Mouse (Mus musculus) embryonic facial prominence, embryonic 15.5 days (tissue): Measurements from ENCODE around the gene Aff1. TPM values are rescaled to one million over a fixed set of nuclear protein-coding genes. Genes with fewer than 3 reads are reported as not detected.

ENCODE experiments used
- ATAC-seq: fragments of 200-750 bp; cut with Nextera tagmentation; 2 replicates; pipeline ENCODE4 v1.8.0; 2017; ENCODE audit warnings: low read depth, moderate TSS enrichment; ENCODE audit not compliant: insufficient number of reproducible peaks, low FRiP score, low TSS enrichment
- H3K27ac ChIP-seq: fragments of 300-500 bp; sonication (generic); replicated peaks from 2 replicates; pipeline ENCODE4 v1.5.1; 2015; ENCODE audit warnings: mild to moderate bottlenecking, inconsistent platforms
- H3K27me3 ChIP-seq: fragments of 300-500 bp; sonication (generic); 2 replicates; pipeline ENCODE4 v1.6.1; 2015; ENCODE audit warnings: inconsistent platforms
- H3K36me3 ChIP-seq: fragments of 300-500 bp; sonication (generic); 2 replicates; pipeline ENCODE4 v1.6.1; 2015; ENCODE audit warnings: mild to moderate bottlenecking, inconsistent platforms
- H3K4me1 ChIP-seq: fragments of 300-500 bp; sonication (generic); 2 replicates; pipeline ENCODE4 v1.6.1; 2015; ENCODE audit warnings: inconsistent platforms
- H3K4me2 ChIP-seq: fragments of 300-500 bp; sonication (generic); replicated peaks from 2 replicates; pipeline ENCODE4 v1.6.1; 2015; ENCODE audit warnings: mild to moderate bottlenecking, inconsistent platforms
- H3K4me3 ChIP-seq: fragments of 300-500 bp; sonication (generic); replicated peaks from 2 replicates; pipeline ENCODE4 v1.5.1; 2015; ENCODE audit warnings: mild to moderate bottlenecking, inconsistent platforms
- H3K9ac ChIP-seq: fragments of 300-500 bp; sonication (generic); 2 replicates; pipeline ENCODE4 v1.6.1; 2015; ENCODE audit warnings: inconsistent platforms
- H3K9me3 ChIP-seq: fragments of 300-500 bp; sonication (generic); replicated peaks from 2 replicates; pipeline ENCODE4 v1.6.1; 2016; ENCODE audit warnings: inconsistent platforms
- WGBS: fragments of 180-500 bp; shearing (Covaris S2); methylation state at CpG from one replicate; pipeline ENCODE4 v1.1.7; 2015; 5-methylcytosine and 5-hydroxymethylcytosine counted together
- polyA plus RNA-seq: library from polyadenylated mRNA; unstranded; fragments of >200 nt; fragmentation: Nextera tagmentation; extraction: Ambion mirVana; gene quantifications from 2 replicates; pipeline ENCODE4 v1.2.1, GENCODE M21; 2015

Aff1 gene
- polyA plus RNA-seq, 1 experiment from 2014 or later: 7.1 TPM

DNA sequence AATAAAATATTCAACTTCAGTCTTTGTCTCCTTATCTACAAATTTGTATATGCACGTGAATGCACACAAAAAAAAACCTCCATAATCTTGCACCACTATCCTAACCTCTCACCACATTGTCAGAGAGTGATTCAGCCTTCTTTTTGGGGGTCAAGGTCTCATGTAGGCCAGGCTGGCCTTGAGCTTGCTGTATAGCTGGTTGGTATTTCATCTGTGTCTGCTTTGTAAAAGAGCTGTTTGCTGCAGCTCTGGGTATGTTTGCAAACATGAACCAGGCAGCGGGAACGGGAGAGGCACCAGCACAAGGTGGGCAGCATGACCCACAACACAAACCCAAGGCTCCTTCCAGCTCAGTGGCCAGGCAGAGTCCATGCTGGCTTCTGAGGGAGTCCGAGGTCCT lies 18.6 kb upstream of the Aff1 start:
- ATAC-seq: no peak
- H3K9ac ChIP-seq: no peak overlapping the region
- H3K27me3 ChIP-seq: no peaks in the 10 kb centered on the region
- 70% methylated on average over 4 of the region's 4 CpGs for whole genome bisulfite sequencing
- no peaks in the 10 kb centered on the region for H3K9me3 ChIP-seq
- no peaks in the 10 kb centered on the region for H3K36me3 ChIP-seq
- no peak overlapping the region for H3K4me3 ChIP-seq
- H3K27ac ChIP-seq: no peak overlapping the region
- no peaks in the 10 kb centered on the region for H3K4me1 ChIP-seq
- no peak overlapping the region for H3K4me2 ChIP-seq

- Histone ChIP-seq H3K4me2 (no peak overlapping the region), H3K27me3 (no peaks in the 10 kb centered on the region), H3K9me3 (no peaks in the 10 kb centered on the region), H3K4me1 (no peaks in the 10 kb centered on the region), H3K27ac (no peak overlapping the region; the same call in 1 of the 2 replicates), H3K4me3 (no peak overlapping the region), H3K36me3 (no peaks in the 10 kb centered on the region), H3K9ac (no peak overlapping the region)
- WGBS: 31% methylated on average over 6 of the region's 6 CpGs
- peak; percentile 54; the same call in 1 of the 2 replicates for ATAC-seq
Observed at GRCm38 (mm10) chr5:103674482-103674881, 17.7 kb upstream of the Aff1 start.

- H3K36me3 ChIP-seq: no peaks in the 10 kb centered on the region
- no peak overlapping the region for H3K4me3 ChIP-seq
- no peaks in the 10 kb centered on the region for H3K4me1 ChIP-seq
- ATAC-seq: no peak
- 85% methylated on average over 6 of the region's 6 CpGs for WGBS
- no peaks in the 10 kb centered on the region for H3K27me3 ChIP-seq
- no peak overlapping the region for H3K27ac ChIP-seq
- H3K9ac ChIP-seq: no peak overlapping the region
- H3K9me3 ChIP-seq: no peaks in the 10 kb centered on the region
- H3K4me2 ChIP-seq: no peak overlapping the region
Observed at GRCm38 (mm10) chr5:103676289-103676881, 15.8 kb upstream of the Aff1 start.

DNA sequence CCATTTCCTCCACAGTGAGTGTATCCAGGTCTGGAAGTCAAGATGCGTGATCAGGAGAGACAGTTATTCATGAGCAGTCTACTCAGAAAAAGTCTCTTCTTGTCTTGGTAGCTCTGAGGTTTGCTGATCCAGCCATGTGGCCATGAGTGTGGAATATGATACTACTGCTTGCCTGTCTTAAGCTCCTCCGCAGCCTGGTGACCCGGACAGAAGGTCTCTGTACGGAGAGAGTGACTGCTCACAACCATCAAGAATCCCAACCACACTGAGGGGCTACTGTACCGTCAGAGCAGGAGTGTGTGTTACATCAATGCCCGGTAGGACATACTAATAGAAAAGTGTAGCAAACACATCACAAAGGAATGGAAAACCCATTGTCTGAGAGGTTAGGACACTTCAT lies 14.3 kb upstream of the Aff1 start:
- no peak for ATAC-seq
- Histone ChIP-seq H3K9ac (no peak overlapping the region), H3K9me3 (no peaks in the 10 kb centered on the region), H3K27me3 (no peaks in the 10 kb centered on the region), H3K4me1 (no peaks in the 10 kb centered on the region), H3K4me3 (no peak overlapping the region), H3K36me3 (no peaks in the 10 kb centered on the region), H3K27ac (no peak overlapping the region), H3K4me2 (no peak overlapping the region)
- WGBS: 67% methylated on average over 6 of the region's 6 CpGs

DNA sequence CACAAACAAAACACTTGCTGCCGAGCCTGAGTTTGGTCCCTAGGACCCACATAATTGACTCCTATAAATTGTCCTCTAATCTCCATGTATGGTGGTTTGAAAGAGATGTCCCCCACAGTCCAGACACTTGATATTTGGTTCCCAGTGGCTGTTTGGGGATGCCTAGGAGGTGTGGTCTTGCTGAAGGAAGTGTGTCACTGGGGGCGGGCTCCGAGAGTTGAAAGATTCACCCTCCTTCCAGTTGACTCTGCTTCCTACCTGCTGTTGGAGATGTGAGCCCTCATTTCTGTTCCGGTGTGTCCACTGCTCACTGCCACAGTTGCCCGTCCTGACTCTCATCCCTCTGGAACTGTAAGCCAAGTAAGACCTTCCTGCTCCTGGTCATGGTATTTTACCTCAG lies 13.2 kb upstream of the Aff1 start:
- 89% methylated on average over 5 of the region's 5 CpGs for WGBS
- Histone ChIP-seq H3K9ac (no peak overlapping the region), H3K4me1 (no peaks in the 10 kb centered on the region), H3K4me3 (no peak overlapping the region), H3K9me3 (no peaks in the 10 kb centered on the region), H3K4me2 (no peak overlapping the region), H3K27me3 (no peaks in the 10 kb centered on the region), H3K36me3 (no peaks in the 10 kb centered on the region), H3K27ac (no peak overlapping the region)
- no peak for ATAC-seq

DNA sequence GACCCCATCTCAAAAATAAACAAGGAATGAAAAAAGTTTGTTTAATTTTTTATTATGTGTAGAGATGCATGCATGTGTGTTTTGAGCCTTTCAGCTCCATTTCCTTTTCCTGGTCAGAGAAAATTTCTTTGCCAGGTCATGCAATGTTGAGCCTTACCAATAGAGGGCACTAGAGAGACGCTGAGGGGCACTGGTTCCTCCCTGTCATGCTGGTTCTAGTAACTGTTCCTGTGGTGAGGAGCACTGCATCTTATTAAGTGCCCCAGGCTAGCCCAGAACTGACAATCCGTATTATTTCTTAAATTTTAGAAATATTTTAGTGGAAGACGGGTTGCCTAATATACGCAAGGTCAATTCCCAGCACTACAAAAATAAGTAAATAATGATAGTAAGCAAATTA lies 11.8 kb upstream of the Aff1 start:
- Histone ChIP-seq H3K9me3 (no peaks in the 10 kb centered on the region), H3K9ac (no peak overlapping the region), H3K36me3 (no peaks in the 10 kb centered on the region), H3K4me2 (no peak overlapping the region), H3K27ac (no peak overlapping the region), H3K4me3 (no peak overlapping the region), H3K4me1 (no peaks in the 10 kb centered on the region), H3K27me3 (no peaks in the 10 kb centered on the region)
- 42% methylated on average over 4 of the region's 4 CpGs for WGBS
- no peak for ATAC-seq

DNA sequence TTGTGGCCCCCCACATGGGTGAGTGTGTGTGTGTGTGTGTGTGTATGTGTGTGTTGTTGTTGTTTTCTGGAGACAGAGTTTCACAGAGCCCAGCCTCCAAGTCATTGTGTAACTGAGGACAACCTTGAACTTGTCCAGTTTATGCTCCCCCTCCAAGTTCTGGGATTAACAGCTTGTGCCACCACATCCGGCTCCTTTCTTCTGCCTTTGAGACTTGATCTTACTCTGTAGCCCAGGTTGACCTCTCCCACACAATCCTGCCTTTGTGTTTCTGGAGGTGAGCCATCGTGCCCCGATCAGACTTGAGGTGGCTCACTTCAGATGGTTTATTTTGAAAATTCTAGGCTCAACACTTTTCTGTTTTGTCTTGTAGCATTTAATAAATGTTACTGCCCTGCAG lies 10.3 kb upstream of the Aff1 start:
- Histone ChIP-seq H3K4me2 (no peak overlapping the region), H3K36me3 (no peaks in the 10 kb centered on the region), H3K4me3 (no peak overlapping the region), H3K9me3 (no peaks in the 10 kb centered on the region), H3K4me1 (no peaks in the 10 kb centered on the region), H3K27ac (no peak overlapping the region), H3K27me3 (no peaks in the 10 kb centered on the region), H3K9ac (no peak overlapping the region)
- ATAC-seq: no peak
- WGBS: 44% methylated on average over 3 of the region's 3 CpGs

- Histone ChIP-seq H3K27me3 (peaks cover 17% of the 10 kb centered on the region; the same call in 1 of the 2 replicates), H3K4me1 (peaks cover 14% of the 10 kb centered on the region), H3K9ac (no peak overlapping the region), H3K9me3 (no peaks in the 10 kb centered on the region), H3K36me3 (no peaks in the 10 kb centered on the region), H3K4me2 (no peak overlapping the region), H3K27ac (no peak overlapping the region), H3K4me3 (no peak overlapping the region)
- 81% methylated on average over 5 of the region's 5 CpGs for WGBS
- no peak for ATAC-seq
Observed at GRCm38 (mm10) chr5:103689645-103690044, 2.5 kb upstream of the Aff1 start.

DNA sequence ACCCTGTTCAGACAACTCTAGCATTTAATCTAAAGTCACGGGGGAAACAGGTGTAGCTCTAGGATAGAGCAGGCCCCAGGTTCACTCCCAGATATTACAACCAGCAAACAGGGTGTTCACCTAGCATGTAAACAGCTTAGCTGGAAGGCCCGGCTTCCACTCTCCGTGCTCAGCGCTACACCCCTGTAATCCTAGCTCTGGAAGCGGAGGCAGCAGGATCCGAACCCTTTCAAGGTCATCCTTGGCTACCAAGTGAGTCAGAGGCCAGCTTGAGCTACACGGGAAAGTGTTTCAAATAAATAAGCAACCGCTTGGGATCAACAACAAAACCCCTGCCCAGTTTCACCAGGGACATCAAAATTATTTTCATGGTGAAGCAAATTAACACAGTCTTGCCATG lies 2.0 kb upstream of the Aff1 start:
- H3K36me3 ChIP-seq: no peaks in the 10 kb centered on the region
- H3K27ac ChIP-seq: no peak overlapping the region
- H3K4me3 ChIP-seq: no peak overlapping the region
- H3K4me2 ChIP-seq: no peak overlapping the region
- H3K9me3 ChIP-seq: no peaks in the 10 kb centered on the region
- WGBS: 88% methylated on average over 8 of the region's 8 CpGs
- no peak overlapping the region for H3K9ac ChIP-seq
- H3K4me1 ChIP-seq: peaks cover 14% of the 10 kb centered on the region
- ATAC-seq: no peak
- peaks cover 17% of the 10 kb centered on the region; the same call in 1 of the 2 replicates for H3K27me3 ChIP-seq

DNA sequence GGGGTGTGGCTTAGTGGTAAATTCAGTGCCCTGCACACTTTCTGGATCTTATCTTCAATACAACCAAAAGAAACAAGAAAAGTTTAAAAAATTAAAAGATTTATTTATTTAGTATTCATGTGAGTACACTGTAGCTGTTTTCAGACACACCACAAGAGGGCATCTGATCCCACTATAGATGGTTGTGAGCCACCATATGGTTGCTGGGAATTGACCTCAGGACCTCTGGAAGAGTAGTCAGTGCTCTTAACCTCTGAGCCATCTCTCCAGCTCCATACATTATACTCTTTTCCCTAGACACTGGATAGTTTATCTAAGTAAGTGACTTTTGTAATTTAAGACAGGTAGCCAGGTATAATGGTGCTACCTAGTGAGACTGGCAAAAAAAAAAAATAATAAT lies 1.0 kb upstream of the Aff1 start:
- Histone ChIP-seq H3K9ac (no peak overlapping the region), H3K4me1 (peaks cover 14% of the 10 kb centered on the region), H3K9me3 (no peaks in the 10 kb centered on the region), H3K4me2 (peak overlapping the region; percentile 100; the same call in 1 of the 2 replicates), H3K4me3 (peak overlapping the region; percentile 63; the same call in 1 of the 2 replicates), H3K27me3 (peaks cover 17% of the 10 kb centered on the region; the same call in 1 of the 2 replicates), H3K27ac (no peak overlapping the region), H3K36me3 (no peaks in the 10 kb centered on the region)
- no peak for ATAC-seq

DNA sequence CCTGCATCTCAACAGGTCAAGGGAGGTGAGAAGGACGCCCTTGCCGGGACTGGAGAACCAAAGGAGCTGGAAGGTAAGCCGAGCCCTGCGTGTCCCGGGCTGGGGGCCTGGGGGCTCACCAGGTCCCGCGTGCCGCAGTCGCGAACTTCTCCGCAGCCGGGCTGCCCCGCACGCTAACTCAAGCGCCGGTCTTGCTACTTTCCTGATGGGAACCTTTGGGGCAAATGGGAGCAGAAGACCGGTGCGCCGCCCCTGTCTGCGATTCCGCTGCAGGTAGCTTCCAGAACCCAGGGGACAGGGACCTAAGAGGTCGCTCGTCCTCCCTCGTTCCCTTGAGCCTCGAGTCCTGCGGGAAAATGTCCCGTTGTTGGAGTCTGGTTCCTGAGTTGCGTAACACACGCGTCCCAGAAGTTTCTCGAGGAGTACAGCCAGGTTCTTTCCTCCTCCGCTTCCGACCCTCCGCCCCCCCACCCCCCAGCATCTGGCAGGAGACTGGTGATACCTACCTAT lies 412 bp downstream of the Aff1 start:
- peak overlapping the region; percentile 100 for H3K4me2 ChIP-seq
- H3K9me3 ChIP-seq: no peaks in the 10 kb centered on the region
- peak overlapping the region; percentile 54 for H3K9ac ChIP-seq
- no peak; the same call in 1 of the 2 replicates for ATAC-seq
- peak overlapping the region; percentile 63 for H3K4me3 ChIP-seq
- 0% methylated on average over 34 of the region's 34 CpGs for WGBS
- no peak overlapping the region for H3K27ac ChIP-seq
- no peaks in the 10 kb centered on the region for H3K36me3 ChIP-seq
- H3K4me1 ChIP-seq: peaks cover 19% of the 10 kb centered on the region
- H3K27me3 ChIP-seq: peaks cover 17% of the 10 kb centered on the region; the same call in 1 of the 2 replicates

DNA sequence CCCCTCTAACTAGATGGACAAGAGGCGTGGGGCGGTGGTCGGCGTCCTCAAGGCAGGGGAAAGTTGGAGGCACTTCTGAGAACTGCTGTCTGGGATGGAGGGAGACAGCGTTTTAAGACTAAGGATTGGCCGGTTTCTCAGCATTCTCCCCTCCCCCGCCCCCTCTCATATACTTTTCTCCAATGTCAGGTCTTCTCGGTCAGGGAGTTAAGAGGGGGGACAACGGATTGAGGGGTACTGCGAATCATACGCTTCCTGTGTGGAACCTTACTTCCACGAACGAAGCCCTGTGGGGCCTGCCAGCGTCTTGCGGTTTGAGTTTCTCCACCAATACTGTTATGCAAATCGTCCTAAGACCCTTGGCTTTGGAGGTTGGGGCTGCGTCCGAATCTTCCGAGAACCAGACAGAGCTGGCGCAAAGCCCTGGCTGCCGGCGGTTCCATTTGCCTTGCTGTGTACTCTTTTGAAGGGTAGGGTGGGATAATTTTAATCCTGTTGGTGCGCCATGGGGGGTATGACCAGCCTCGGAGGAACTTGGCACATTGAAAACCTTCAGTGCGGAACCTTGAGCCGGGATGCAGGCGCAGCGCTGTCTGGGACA lies 967 bp downstream of the Aff1 start:
- Histone ChIP-seq H3K27me3 (peaks cover 17% of the 10 kb centered on the region; the same call in 1 of the 2 replicates), H3K9me3 (no peaks in the 10 kb centered on the region), H3K36me3 (no peaks in the 10 kb centered on the region), H3K4me1 (peaks cover 19% of the 10 kb centered on the region), H3K4me3 (peak overlapping the region; percentile 63), H3K9ac (peak overlapping the region; percentile 54), H3K27ac (no peak overlapping the region), H3K4me2 (peak overlapping the region; percentile 100)
- ATAC-seq: no peak
- under 1% methylated on average over 28 of the region's 28 CpGs for WGBS
